Mouse (Mus musculus) hindbrain, embryonic 16.5 days (tissue): ENCODE data around the gene Gm49336. TPM values are rescaled to one million over a fixed set of nuclear protein-coding genes. Genes with fewer than 3 reads are reported as not detected.

Experiments
- ATAC-seq: fragments of 200-750 bp; cut with Nextera tagmentation; 2 replicates; pipeline ENCODE4 v1.8.0; 2017; ENCODE audit warnings: moderate TSS enrichment, moderate library complexity
- H3K27ac ChIP-seq: fragments of 300-500 bp; sonication (generic); 2 replicates; pipeline ENCODE4 v1.5.1; 2014; ENCODE audit warnings: low read depth, mild to moderate bottlenecking, control low read depth, low read length, moderate library complexity
- H3K27me3 ChIP-seq: fragments of 300-500 bp; sonication (generic); replicated peaks from 2 replicates; pipeline ENCODE4 v1.6.1; 2014; ENCODE audit warnings: low read length; ENCODE audit not compliant: control insufficient read depth, insufficient read depth
- H3K36me3 ChIP-seq: fragments of 300-500 bp; sonication (generic); 2 replicates; pipeline ENCODE4 v1.6.1; 2014; ENCODE audit warnings: mild to moderate bottlenecking, low read length, moderate library complexity, mixed read lengths; ENCODE audit not compliant: control insufficient read depth, insufficient read depth
- H3K4me1 ChIP-seq: fragments of 300-500 bp; sonication (generic); 2 replicates; pipeline ENCODE4 v1.6.1; 2014; ENCODE audit warnings: low read depth, low read length; ENCODE audit not compliant: control insufficient read depth, insufficient read depth
- H3K4me2 ChIP-seq: fragments of 300-500 bp; sonication (generic); 2 replicates; pipeline ENCODE4 v1.6.1; 2014; ENCODE audit warnings: mild to moderate bottlenecking, low read length, control low read depth, moderate library complexity
- H3K4me3 ChIP-seq: fragments of 300-500 bp; sonication (generic); 2 replicates; pipeline ENCODE4 v1.5.1; 2014; ENCODE audit warnings: mild to moderate bottlenecking, low read length, control low read depth, moderate library complexity
- H3K9ac ChIP-seq: fragments of 300-500 bp; sonication (generic); 2 replicates; pipeline ENCODE4 v1.6.1; 2014; ENCODE audit warnings: low read depth, mild to moderate bottlenecking, control low read depth, low read length, moderate library complexity
- H3K9me3 ChIP-seq: fragments of 300-500 bp; sonication (generic); 2 replicates; pipeline ENCODE4 v1.6.1; 2014; ENCODE audit warnings: mild to moderate bottlenecking, low read length, moderate library complexity; ENCODE audit not compliant: control insufficient read depth
- WGBS: fragments of 180-500 bp; shearing (Covaris S2); extraction: QIAGEN DNeasy Blood & Tissue Kit; methylation state at CpG from one replicate; pipeline ENCODE4 v1.1.7; 2014; 5-methylcytosine and 5-hydroxymethylcytosine counted together
- polyA plus RNA-seq: library from polyadenylated mRNA; unstranded; fragments of >200 nt; fragmentation: Nextera tagmentation; extraction: Ambion mirVana; gene quantifications from 2 replicates; pipeline ENCODE4 v1.2.1, GENCODE M21; 2015

Gene Gm49336
- polyA plus RNA-seq, 1 experiment from 2014 or later = 42.7 TPM

DNA sequence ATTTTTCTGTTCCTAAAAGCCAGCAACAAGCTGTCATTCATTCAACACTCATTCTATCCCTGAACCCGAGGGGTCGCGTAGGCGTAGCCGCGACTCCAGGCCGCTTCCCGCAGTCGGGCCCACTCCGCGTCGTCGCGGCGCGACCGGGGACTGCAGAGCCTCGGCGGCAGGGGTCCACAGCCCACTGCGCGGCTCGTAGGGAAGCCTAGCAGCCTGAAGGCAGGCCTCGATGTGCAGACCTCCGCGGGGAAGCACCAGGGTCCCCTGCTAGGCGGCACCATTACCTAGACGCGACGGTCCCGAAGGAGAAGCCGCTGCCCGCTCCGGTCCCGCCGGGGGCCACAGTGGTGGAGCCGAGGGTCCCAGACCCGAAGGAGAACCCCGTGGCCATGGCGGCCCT, 428 bp downstream of the Gm49336 start:
- no peaks in the 10 kb centered on the region for H3K36me3 ChIP-seq
- peak; percentile 55 for ATAC-seq
- peak overlapping the region; percentile 97 for H3K4me3 ChIP-seq
- no peaks in the 10 kb centered on the region for H3K27me3 ChIP-seq
- peak overlapping the region; percentile 93 for H3K27ac ChIP-seq
- H3K4me2 ChIP-seq = peak overlapping the region; percentile 74
- peak overlapping the region; percentile 97 for H3K9ac ChIP-seq
- WGBS = under 1% methylated on average over 36 of the region's 39 CpGs
- no peaks in the 10 kb centered on the region for H3K9me3 ChIP-seq
- peaks cover 20% of the 10 kb centered on the region for H3K4me1 ChIP-seq

DNA sequence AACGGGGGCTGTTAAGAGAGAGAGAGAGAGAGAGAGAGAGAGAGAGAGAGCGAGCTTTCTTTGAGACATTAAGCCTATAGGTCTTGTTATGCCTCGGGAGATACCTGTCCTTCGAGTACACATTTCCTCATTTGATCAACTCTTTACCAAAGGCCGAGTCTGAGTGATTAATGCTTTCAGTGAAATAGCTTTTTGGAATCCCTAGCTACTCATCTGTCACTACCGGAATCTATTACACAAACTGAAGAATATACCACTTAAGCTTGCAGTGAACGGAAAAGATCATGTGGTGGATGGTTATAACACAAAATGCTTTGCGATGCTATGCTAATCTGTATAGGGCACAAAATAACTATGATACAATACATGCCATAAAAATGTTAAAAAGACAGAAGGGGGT, 941 bp downstream of the Gm49336 start:
- no peak overlapping the region for H3K27ac ChIP-seq
- H3K27me3 ChIP-seq = no peaks in the 10 kb centered on the region
- H3K9me3 ChIP-seq = no peaks in the 10 kb centered on the region
- no peaks in the 10 kb centered on the region for H3K36me3 ChIP-seq
- H3K4me3 ChIP-seq = peak overlapping the region; percentile 97
- 14% methylated on average over 8 of the region's 8 CpGs for WGBS
- H3K4me1 ChIP-seq = peaks cover 20% of the 10 kb centered on the region
- peak overlapping the region; percentile 97 for H3K9ac ChIP-seq
- peak overlapping the region; percentile 74 for H3K4me2 ChIP-seq
- no peak for ATAC-seq

DNA sequence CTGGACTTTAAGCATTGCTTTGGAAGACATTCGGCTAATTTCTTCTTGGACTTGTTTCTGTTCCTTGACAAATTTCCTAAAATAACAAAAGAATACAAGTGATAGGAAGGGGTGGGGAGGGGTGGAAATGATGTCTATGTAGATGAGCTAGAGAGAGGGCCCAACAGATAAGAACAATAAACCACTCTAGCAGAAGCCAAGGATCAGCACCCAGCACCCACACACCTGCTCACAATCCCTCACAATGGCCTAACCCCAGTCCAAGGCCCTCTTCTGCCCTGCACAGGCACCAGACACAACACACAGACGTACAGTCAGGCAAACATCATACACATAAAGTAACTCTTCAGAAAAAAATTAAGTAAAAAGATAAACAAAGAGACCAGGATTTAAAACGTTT, 12.8 kb downstream of the Gm49336 start:
- H3K4me1 ChIP-seq = no peaks in the 10 kb centered on the region
- no peak overlapping the region for H3K4me3 ChIP-seq
- no peaks in the 10 kb centered on the region for H3K9me3 ChIP-seq
- H3K27ac ChIP-seq = no peak overlapping the region
- no peak overlapping the region for H3K4me2 ChIP-seq
- H3K9ac ChIP-seq = no peak overlapping the region
- peaks cover 23% of the 10 kb centered on the region for H3K36me3 ChIP-seq
- WGBS = 88% methylated on average over 3 of the region's 3 CpGs
- no peak for ATAC-seq
- no peaks in the 10 kb centered on the region for H3K27me3 ChIP-seq

DNA sequence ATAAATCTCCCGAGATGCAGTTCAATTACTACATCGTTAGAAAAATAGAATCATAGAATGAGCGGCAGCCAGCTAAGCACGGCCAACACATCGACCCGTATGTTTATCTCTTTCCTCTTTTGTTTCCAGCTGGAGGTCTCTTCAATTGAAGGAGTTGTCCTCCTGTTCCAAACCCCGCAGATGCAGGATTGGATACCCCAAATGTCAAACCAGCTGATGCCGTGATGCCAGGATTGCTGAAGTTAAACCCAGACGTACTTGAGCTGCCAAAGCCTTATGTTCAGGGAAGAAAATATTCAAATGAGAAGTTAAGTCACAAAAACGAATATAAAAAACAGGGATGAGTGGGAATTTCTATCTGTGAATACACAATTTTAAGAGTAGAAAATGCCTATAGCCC, 31.4 kb downstream of the Gm49336 start:
- H3K4me2 ChIP-seq = no peak overlapping the region
- H3K9me3 ChIP-seq = no peaks in the 10 kb centered on the region
- H3K4me1 ChIP-seq = no peaks in the 10 kb centered on the region
- no peak overlapping the region for H3K27ac ChIP-seq
- H3K9ac ChIP-seq = no peak overlapping the region
- peaks cover 11% of the 10 kb centered on the region for H3K36me3 ChIP-seq
- WGBS = 91% methylated on average over 10 of the region's 10 CpGs
- ATAC-seq = no peak
- H3K4me3 ChIP-seq = no peak overlapping the region
- no peaks in the 10 kb centered on the region for H3K27me3 ChIP-seq

DNA sequence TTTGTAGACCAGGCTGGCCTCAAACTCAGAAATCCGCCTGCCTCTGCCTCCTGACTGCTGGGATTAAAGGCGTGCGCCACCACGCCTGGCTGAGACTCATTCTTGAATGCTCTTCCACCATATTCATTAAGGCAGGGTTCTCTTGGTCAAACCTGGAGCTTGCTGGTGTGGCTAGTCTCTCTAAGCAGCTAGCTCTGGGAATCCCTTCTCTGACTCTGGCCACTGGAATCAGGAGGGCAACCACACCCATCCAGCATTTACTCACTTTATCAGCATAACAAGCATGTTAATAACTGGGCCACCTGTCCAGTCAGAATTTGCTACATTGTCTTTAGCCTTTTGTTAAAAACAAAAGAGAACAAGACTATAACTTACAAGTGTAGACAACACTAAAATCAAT, 33.7 kb downstream of the Gm49336 start:
- ATAC-seq = no peak
- 100% methylated on average over 4 of the region's 4 CpGs for whole genome bisulfite sequencing
- no peak overlapping the region for H3K4me2 ChIP-seq
- H3K4me3 ChIP-seq = no peak overlapping the region
- no peak overlapping the region for H3K9ac ChIP-seq
- no peaks in the 10 kb centered on the region for H3K4me1 ChIP-seq
- no peak overlapping the region for H3K27ac ChIP-seq
- peaks cover 11% of the 10 kb centered on the region for H3K36me3 ChIP-seq
- no peaks in the 10 kb centered on the region for H3K9me3 ChIP-seq
- no peaks in the 10 kb centered on the region for H3K27me3 ChIP-seq

DNA sequence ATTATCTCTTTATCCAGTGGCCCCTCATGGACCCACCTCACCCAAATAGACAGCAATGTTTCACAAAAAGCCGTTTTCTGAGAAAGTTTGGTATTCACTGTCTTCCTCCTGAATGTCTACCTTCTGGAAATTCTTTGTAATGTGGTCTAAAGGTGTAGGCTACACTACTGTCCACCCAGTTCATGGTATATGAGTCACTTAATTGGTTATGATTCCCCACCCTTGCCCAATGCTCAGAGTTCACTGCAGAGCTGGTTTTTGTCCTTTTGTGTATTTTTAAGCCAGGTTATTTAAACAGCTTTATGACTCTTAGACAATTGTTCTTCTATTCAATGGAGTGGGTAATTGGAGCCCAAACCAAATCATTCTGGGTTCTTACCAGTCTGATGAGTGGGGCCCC, 35.2 kb downstream of the Gm49336 start:
- H3K4me2 ChIP-seq = no peak overlapping the region

DNA sequence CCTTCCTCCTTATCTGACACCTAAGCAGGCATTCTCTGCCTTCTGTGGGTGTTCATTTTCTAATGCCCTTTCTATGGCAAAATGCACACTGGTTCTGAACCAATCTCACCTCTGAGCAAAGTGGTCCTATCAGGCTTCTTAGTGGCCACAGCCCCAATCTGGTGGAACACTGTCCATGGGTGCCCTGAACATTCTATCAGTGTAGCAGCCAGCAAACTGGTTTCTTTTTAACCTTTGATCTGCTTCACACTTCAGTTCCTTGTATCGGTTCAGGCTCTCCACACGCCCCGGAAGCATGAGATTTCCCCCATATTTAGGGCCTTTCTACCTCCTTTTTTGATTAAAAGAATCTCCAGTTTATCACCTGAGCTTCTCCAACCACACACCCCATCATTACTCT, 36.3 kb downstream of the Gm49336 start:
- H3K9me3 ChIP-seq = no peaks in the 10 kb centered on the region
- ATAC-seq = no peak
- no peaks in the 10 kb centered on the region for H3K27me3 ChIP-seq
- no peaks in the 10 kb centered on the region for H3K4me1 ChIP-seq
- H3K27ac ChIP-seq = no peak overlapping the region
- no peak overlapping the region for H3K4me3 ChIP-seq
- no peak overlapping the region for H3K9ac ChIP-seq
- peaks cover 7% of the 10 kb centered on the region; the same call in 1 of the 2 replicates for H3K36me3 ChIP-seq
- WGBS = 99% methylated on average over 3 of the region's 3 CpGs
- H3K4me2 ChIP-seq = no peak overlapping the region

More for the DNA sequence above, 35.2 kb downstream of the Gm49336 start:
- 100% methylated on average over 1 of the region's 1 CpGs for WGBS
- no peaks in the 10 kb centered on the region for H3K27me3 ChIP-seq
- H3K4me3 ChIP-seq = no peak overlapping the region
- H3K36me3 ChIP-seq = peaks cover 7% of the 10 kb centered on the region; the same call in 1 of the 2 replicates
- no peaks in the 10 kb centered on the region for H3K4me1 ChIP-seq
- no peak for ATAC-seq
- no peaks in the 10 kb centered on the region for H3K9me3 ChIP-seq
- H3K27ac ChIP-seq = no peak overlapping the region
- H3K9ac ChIP-seq = no peak overlapping the region

DNA sequence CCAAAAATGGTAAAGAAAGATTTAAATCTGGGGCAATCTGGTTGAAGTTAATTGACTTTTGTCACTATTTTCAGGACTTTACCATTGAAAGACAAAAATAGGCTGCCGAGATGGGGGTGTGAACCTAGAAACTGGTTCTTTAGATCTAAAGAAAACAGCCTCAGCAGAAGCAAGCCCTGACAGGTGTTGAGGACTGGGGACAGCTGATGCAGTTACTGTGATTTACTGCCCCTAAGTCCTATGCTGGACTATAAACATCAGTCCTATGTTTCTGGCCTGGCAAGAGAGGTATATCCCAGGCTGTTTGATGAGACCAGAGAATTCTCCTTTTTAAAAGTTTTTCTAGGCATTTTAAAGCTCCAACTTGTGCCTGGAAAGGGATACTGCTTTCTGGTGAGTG, 37.3 kb downstream of the Gm49336 start:
- 87% methylated on average over 1 of the region's 1 CpGs for WGBS

DNA sequence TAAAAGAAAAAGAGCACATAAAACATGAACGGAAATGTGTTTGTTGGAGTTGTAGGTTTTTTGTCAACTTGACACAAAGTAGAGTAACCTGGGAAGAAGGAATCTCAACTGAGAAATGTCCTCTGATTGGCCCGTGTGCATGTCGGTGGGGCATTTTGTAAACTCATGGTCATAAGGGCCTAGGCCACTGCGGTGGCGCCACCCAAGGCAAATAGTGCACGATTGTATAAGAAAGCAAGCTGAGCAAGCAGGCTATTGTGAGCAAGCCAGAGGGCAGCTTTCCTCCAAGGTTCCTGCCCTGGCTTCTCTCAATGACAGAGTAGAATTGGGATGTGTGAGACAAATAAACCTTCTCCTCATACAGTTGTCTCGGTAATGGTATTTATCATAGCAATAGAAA, 42.1 kb downstream of the Gm49336 start:
- Histone ChIP-seq H3K36me3 (no peaks in the 10 kb centered on the region), H3K9ac (no peak overlapping the region), H3K27ac (no peak overlapping the region), H3K4me1 (no peaks in the 10 kb centered on the region), H3K9me3 (no peaks in the 10 kb centered on the region), H3K27me3 (no peaks in the 10 kb centered on the region), H3K4me3 (no peak overlapping the region), H3K4me2 (no peak overlapping the region)
- 91% methylated on average over 7 of the region's 7 CpGs for WGBS
- ATAC-seq = no peak

More for the DNA sequence above, 37.3 kb downstream of the Gm49336 start:
- Histone ChIP-seq H3K27ac (no peak overlapping the region), H3K27me3 (no peaks in the 10 kb centered on the region), H3K4me3 (no peak overlapping the region), H3K36me3 (peaks cover 2% of the 10 kb centered on the region; the same call in 1 of the 2 replicates), H3K9ac (no peak overlapping the region), H3K4me2 (no peak overlapping the region), H3K4me1 (no peaks in the 10 kb centered on the region), H3K9me3 (no peaks in the 10 kb centered on the region)
- ATAC-seq = no peak

DNA sequence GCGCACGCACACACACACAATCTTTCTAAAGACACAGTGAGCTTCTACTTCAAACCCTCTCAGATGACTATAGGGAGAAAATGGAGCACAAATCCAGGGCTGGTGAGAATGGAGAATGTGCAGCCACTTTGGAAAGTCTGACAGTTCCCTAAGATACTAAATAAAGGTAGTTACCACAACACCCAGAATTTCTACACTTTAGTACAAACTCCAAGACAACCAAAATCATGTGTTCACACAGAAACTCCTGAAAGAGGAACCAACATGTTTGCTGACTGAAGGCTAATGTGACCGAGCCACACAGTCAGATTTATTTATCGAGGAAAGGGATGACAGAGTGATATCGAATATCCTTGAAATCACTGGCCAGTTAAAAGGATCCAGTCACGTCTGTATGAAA, 46.3 kb downstream of the Gm49336 start:
- WGBS = 93% methylated on average over 6 of the region's 6 CpGs
- ATAC-seq = no peak
- Histone ChIP-seq H3K4me2 (no peak overlapping the region), H3K27ac (no peak overlapping the region), H3K4me3 (no peak overlapping the region), H3K36me3 (no peaks in the 10 kb centered on the region), H3K9ac (no peak overlapping the region), H3K4me1 (no peaks in the 10 kb centered on the region), H3K9me3 (no peaks in the 10 kb centered on the region), H3K27me3 (no peaks in the 10 kb centered on the region)
